Mouse (Mus musculus) lung, embryonic 16.5 days (tissue): ENCODE data around the gene Garnl3. TPM values are rescaled to one million over a fixed set of nuclear protein-coding genes. Genes with fewer than 3 reads are reported as not detected.

Experiments used
- ATAC-seq: fragments of 200-750 bp; cut with Nextera tagmentation; 2 replicates; pipeline ENCODE4 v1.8.0; 2017; ENCODE audit warnings: low read depth, mild to moderate bottlenecking, moderate library complexity
- H3K27ac ChIP-seq: fragments of 300-500 bp; sonication (generic); 2 replicates; pipeline ENCODE4 v1.5.1; 2014; ENCODE audit warnings: mild to moderate bottlenecking, control low read depth, low read length
- H3K27me3 ChIP-seq: fragments of 300-500 bp; sonication (generic); 2 replicates; pipeline ENCODE4 v1.6.1; 2014; ENCODE audit warnings: low read depth, low read length, mixed read lengths; ENCODE audit not compliant: control insufficient read depth, insufficient read depth
- H3K36me3 ChIP-seq: fragments of 300-500 bp; sonication (generic); 2 replicates; pipeline ENCODE4 v1.6.1; 2014; ENCODE audit warnings: low read length; ENCODE audit not compliant: control insufficient read depth, insufficient read depth
- H3K4me1 ChIP-seq: fragments of 300-500 bp; sonication (generic); replicated peaks from 2 replicates; pipeline ENCODE4 v1.6.1; 2014; ENCODE audit warnings: low read length, mixed read lengths; ENCODE audit not compliant: control insufficient read depth, insufficient read depth
- H3K4me2 ChIP-seq: fragments of 300-500 bp; sonication (generic); 2 replicates; pipeline ENCODE4 v1.6.1; 2014; ENCODE audit warnings: low read depth, low read length, control low read depth
- H3K4me3 ChIP-seq: fragments of 300-500 bp; sonication (generic); 2 replicates; pipeline ENCODE4 v1.5.1; 2014; ENCODE audit warnings: mild to moderate bottlenecking, low read length, control low read depth
- H3K9ac ChIP-seq: fragments of 300-500 bp; sonication (generic); 2 replicates; pipeline ENCODE4 v1.6.1; 2014; ENCODE audit warnings: low read length, control low read depth
- H3K9me3 ChIP-seq: fragments of 300-500 bp; sonication (generic); 2 replicates; pipeline ENCODE4 v1.6.1; 2016; ENCODE audit warnings: low read length; ENCODE audit not compliant: control insufficient read depth
- WGBS: fragments of 180-500 bp; shearing (Covaris S2); extraction: QIAGEN DNeasy Blood & Tissue Kit; methylation state at CpG from one replicate; pipeline ENCODE4 v1.1.7; 2014; 5-methylcytosine and 5-hydroxymethylcytosine counted together
- polyA plus RNA-seq: library from polyadenylated mRNA; unstranded; fragments of >200 nt; fragmentation: Nextera tagmentation; extraction: Ambion mirVana; gene quantifications from 2 replicates; pipeline ENCODE4 v1.2.1, GENCODE M21; 2015

Garnl3 gene
- polyA plus RNA-seq, 1 experiment from 2014 or later = 9.3 TPM

- H3K4me3 ChIP-seq = peak overlapping the region; percentile 85
- no peaks in the 10 kb centered on the region for H3K36me3 ChIP-seq
- peaks cover 7% of the 10 kb centered on the region for H3K4me1 ChIP-seq
- ATAC-seq = peak; percentile 35
- H3K4me2 ChIP-seq = peak overlapping the region; percentile 100
- H3K27me3 ChIP-seq = no peaks in the 10 kb centered on the region
- WGBS = 2% methylated on average over 23 of the region's 23 CpGs
- peak overlapping the region; percentile 88 for H3K9ac ChIP-seq
- H3K9me3 ChIP-seq = no peaks in the 10 kb centered on the region
- H3K27ac ChIP-seq = peak overlapping the region; percentile 54; the same call in 1 of the 2 replicates
Observed at GRCm38 (mm10) chr2:32981281-32981680, 150.2 kb downstream of the Garnl3 start.

- ATAC-seq = no peak
- no peak overlapping the region for H3K4me2 ChIP-seq
- H3K4me1 ChIP-seq = peaks cover 7% of the 10 kb centered on the region
- H3K9ac ChIP-seq = no peak overlapping the region
- H3K9me3 ChIP-seq = no peaks in the 10 kb centered on the region
- peaks cover 2% of the 10 kb centered on the region; the same call in 1 of the 2 replicates for H3K36me3 ChIP-seq
- no peak overlapping the region for H3K27ac ChIP-seq
- 81% methylated on average over 7 of the region's 7 CpGs for WGBS
- H3K4me3 ChIP-seq = no peak overlapping the region
- no peaks in the 10 kb centered on the region for H3K27me3 ChIP-seq
Observed at GRCm38 (mm10) chr2:32979675-32980074, 151.8 kb downstream of the Garnl3 start.

DNA sequence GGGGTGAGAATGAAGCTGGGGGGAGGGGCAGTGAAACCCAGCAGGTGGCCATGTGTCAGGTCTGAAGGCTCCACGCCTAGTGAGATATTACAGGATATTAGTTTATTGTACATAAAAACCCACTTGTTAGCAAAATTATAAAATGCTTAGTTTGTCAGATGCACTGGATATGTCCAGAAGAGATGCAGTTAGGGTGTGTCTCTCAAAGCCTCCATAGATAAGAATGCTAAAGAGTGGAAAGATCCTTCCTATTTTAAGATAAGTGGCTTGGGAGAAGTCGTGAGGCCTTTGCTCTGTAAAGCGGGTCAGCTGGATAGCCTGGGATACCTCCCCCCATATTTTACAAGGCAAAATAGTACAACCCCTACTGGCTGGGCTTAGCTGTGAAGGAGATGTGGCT lies 152.8 kb downstream of the Garnl3 start:
- Histone ChIP-seq H3K36me3 (peaks cover 5% of the 10 kb centered on the region; the same call in 1 of the 2 replicates), H3K4me1 (peaks cover 7% of the 10 kb centered on the region), H3K9ac (no peak overlapping the region), H3K27ac (no peak overlapping the region), H3K27me3 (no peaks in the 10 kb centered on the region), H3K4me3 (no peak overlapping the region), H3K9me3 (no peaks in the 10 kb centered on the region), H3K4me2 (no peak overlapping the region)
- no peak for ATAC-seq
- WGBS = 77% methylated on average over 3 of the region's 3 CpGs

DNA sequence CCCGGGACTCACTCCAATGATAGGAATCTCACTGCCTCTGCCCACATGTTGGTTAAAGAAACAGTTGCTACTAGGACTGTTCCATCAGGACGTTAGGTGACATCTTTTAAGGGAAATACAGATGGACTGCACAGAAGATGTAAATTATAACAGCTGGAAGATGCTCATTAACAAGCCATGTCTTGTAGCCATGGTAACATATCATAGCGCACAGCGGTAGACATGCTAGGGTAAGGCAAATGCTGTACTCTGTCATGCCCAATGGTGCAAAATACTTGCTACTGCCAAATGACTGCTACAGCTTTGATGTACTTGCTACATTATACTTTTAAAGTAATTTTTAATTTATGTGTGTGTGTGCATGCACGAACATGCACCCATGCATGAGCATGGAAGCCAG lies 154.3 kb downstream of the Garnl3 start:
- Histone ChIP-seq H3K9me3 (no peaks in the 10 kb centered on the region), H3K4me2 (no peak overlapping the region)
- 73% methylated on average over 5 of the region's 5 CpGs for WGBS

GRCm38 (mm10) chr2:32974216-32974615 lies 157.2 kb downstream of the Garnl3 start:
- H3K36me3 ChIP-seq = peaks cover 7% of the 10 kb centered on the region; the same call in 1 of the 2 replicates
- 85% methylated on average over 8 of the region's 8 CpGs for WGBS

More for the DNA sequence above, 154.3 kb downstream of the Garnl3 start:
- Histone ChIP-seq H3K9ac (no peak overlapping the region), H3K27ac (no peak overlapping the region), H3K4me1 (peaks cover 7% of the 10 kb centered on the region), H3K36me3 (peaks cover 7% of the 10 kb centered on the region; the same call in 1 of the 2 replicates), H3K27me3 (no peaks in the 10 kb centered on the region), H3K4me3 (no peak overlapping the region)
- ATAC-seq = no peak

GRCm38 (mm10) chr2:32971235-32971634 lies 160.2 kb downstream of the Garnl3 start:
- no peaks in the 10 kb centered on the region for H3K27me3 ChIP-seq
- no peak overlapping the region for H3K9ac ChIP-seq
- H3K36me3 ChIP-seq = peaks cover 7% of the 10 kb centered on the region; the same call in 1 of the 2 replicates
- peaks cover 8% of the 10 kb centered on the region for H3K4me1 ChIP-seq
- H3K9me3 ChIP-seq = no peaks in the 10 kb centered on the region
- ATAC-seq = no peak
- no peak overlapping the region for H3K4me2 ChIP-seq
- WGBS = 52% methylated on average over 9 of the region's 9 CpGs
- H3K27ac ChIP-seq = no peak overlapping the region
- no peak overlapping the region for H3K4me3 ChIP-seq

More at GRCm38 (mm10) chr2:32974216-32974615, 157.2 kb downstream of the Garnl3 start:
- Histone ChIP-seq H3K9ac (no peak overlapping the region), H3K27ac (no peak overlapping the region), H3K4me1 (no peaks in the 10 kb centered on the region), H3K27me3 (no peaks in the 10 kb centered on the region), H3K4me2 (no peak overlapping the region), H3K9me3 (no peaks in the 10 kb centered on the region), H3K4me3 (no peak overlapping the region)
- no peak for ATAC-seq

DNA sequence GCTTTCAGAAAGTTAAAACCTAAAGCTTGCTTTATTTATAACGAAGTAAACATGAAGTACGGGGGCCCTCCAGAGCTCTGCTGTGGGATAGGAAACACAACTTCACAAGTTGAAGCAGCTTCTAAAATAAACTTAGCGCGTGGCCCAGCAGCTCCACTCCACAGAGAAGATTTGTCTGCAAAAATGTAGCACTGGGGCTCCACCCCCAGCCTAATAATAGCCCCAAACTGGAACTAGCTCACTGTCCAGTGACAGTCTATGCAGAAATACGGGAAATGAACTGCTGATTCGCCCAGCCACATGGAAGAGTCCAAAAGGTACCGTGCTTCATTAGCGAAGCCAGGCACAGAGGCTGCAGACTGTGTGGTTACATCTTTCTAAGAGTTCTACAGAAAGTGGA lies 162.1 kb downstream of the Garnl3 start:
- H3K9me3 ChIP-seq = no peaks in the 10 kb centered on the region
- no peak overlapping the region for H3K4me2 ChIP-seq
- no peak overlapping the region for H3K27ac ChIP-seq
- H3K27me3 ChIP-seq = no peaks in the 10 kb centered on the region
- peaks cover 15% of the 10 kb centered on the region for H3K4me1 ChIP-seq
- H3K36me3 ChIP-seq = peaks cover 9% of the 10 kb centered on the region
- H3K4me3 ChIP-seq = no peak overlapping the region
- peak overlapping the region; percentile 4; the same call in 1 of the 2 replicates for H3K9ac ChIP-seq
- 71% methylated on average over 8 of the region's 8 CpGs for WGBS
- no peak for ATAC-seq

GRCm38 (mm10) chr2:32968024-32968614 lies 163.3 kb downstream of the Garnl3 start:
- H3K9ac ChIP-seq = peak overlapping the region; percentile 90

GRCm38 (mm10) chr2:32966689-32967631 lies 164.5 kb downstream of the Garnl3 start:
- under 1% methylated on average over 55 of the region's 55 CpGs for WGBS
- H3K4me3 ChIP-seq = peak overlapping the region; percentile 74
- H3K9ac ChIP-seq = peak overlapping the region; percentile 90
- H3K4me2 ChIP-seq = peak overlapping the region; percentile 77
- H3K36me3 ChIP-seq = peaks cover 18% of the 10 kb centered on the region
- H3K27me3 ChIP-seq = no peaks in the 10 kb centered on the region
- peak; percentile 90 for ATAC-seq
- no peaks in the 10 kb centered on the region for H3K9me3 ChIP-seq
- peaks cover 33% of the 10 kb centered on the region for H3K4me1 ChIP-seq
- peak overlapping the region; percentile 100 for H3K27ac ChIP-seq

More at GRCm38 (mm10) chr2:32968024-32968614, 163.3 kb downstream of the Garnl3 start:
- peaks cover 27% of the 10 kb centered on the region for H3K4me1 ChIP-seq
- H3K36me3 ChIP-seq = peaks cover 16% of the 10 kb centered on the region
- H3K27me3 ChIP-seq = no peaks in the 10 kb centered on the region
- H3K4me3 ChIP-seq = no peak overlapping the region; the same call in 1 of the 2 replicates
- no peaks in the 10 kb centered on the region for H3K9me3 ChIP-seq
- peak overlapping the region; percentile 77; the same call in 1 of the 2 replicates for H3K4me2 ChIP-seq
- no peak for ATAC-seq
- whole genome bisulfite sequencing = 73% methylated on average over 9 of the region's 9 CpGs
- H3K27ac ChIP-seq = no peak overlapping the region
